Mouse (Mus musculus) midbrain, embryonic 12.5 days (tissue): Measurements from ENCODE around the gene Myo3b. TPM values are rescaled to one million over a fixed set of nuclear protein-coding genes. Genes with fewer than 3 reads are reported as not detected.

Experiments used
- ATAC-seq: fragments of 200-750 bp; cut with Nextera tagmentation; 2 replicates; pipeline ENCODE4 v1.8.0; 2017; ENCODE audit warnings: low read depth, moderate TSS enrichment, moderate library complexity; ENCODE audit not compliant: low FRiP score
- H3K27ac ChIP-seq: fragments of 300-500 bp; sonication (generic); replicated peaks from 2 replicates; pipeline ENCODE4 v1.5.1; 2016; ENCODE audit warnings: mild to moderate bottlenecking
- H3K27me3 ChIP-seq: fragments of 300-500 bp; sonication (generic); 2 replicates; pipeline ENCODE4 v1.6.1; 2016; ENCODE audit warnings: mild to moderate bottlenecking
- H3K36me3 ChIP-seq: fragments of 300-500 bp; sonication (generic); 2 replicates; pipeline ENCODE4 v1.6.1; 2016
- H3K4me1 ChIP-seq: fragments of 300-500 bp; sonication (generic); 2 replicates; pipeline ENCODE4 v1.6.1; 2016
- H3K4me2 ChIP-seq: fragments of 300-500 bp; sonication (generic); replicated peaks from 2 replicates; pipeline ENCODE4 v1.6.1; 2016; ENCODE audit warnings: mild to moderate bottlenecking, moderate library complexity
- H3K4me3 ChIP-seq: fragments of 300-500 bp; sonication (generic); 2 replicates; pipeline ENCODE4 v1.5.1; 2016; ENCODE audit warnings: mild to moderate bottlenecking
- H3K9ac ChIP-seq: fragments of 300-500 bp; sonication (generic); replicated peaks from 2 replicates; pipeline ENCODE4 v1.6.1; 2016; ENCODE audit warnings: mild to moderate bottlenecking, moderate library complexity
- H3K9me3 ChIP-seq: fragments of 300-500 bp; sonication (generic); 2 replicates; pipeline ENCODE4 v1.6.1; 2016; ENCODE audit warnings: mild to moderate bottlenecking
- WGBS: fragments of 180-500 bp; shearing (Covaris S2); methylation state at CpG from one replicate; pipeline ENCODE4 v1.1.7; 2016; 5-methylcytosine and 5-hydroxymethylcytosine counted together
- polyA plus RNA-seq: library from polyadenylated mRNA; unstranded; fragments of >200 nt; fragmentation: Nextera tagmentation; extraction: Ambion mirVana; gene quantifications from 2 replicates; pipeline ENCODE4 v1.2.1, GENCODE M21; 2016

Gene Myo3b
- polyA plus RNA-seq, 1 experiment from 2014 or later, result not detected

GRCm38 (mm10) chr2:70444141-70444540 lies 405.2 kb downstream of the Myo3b start:
- Histone ChIP-seq H3K4me1 (peaks cover 20% of the 10 kb centered on the region), H3K27me3 (no peaks in the 10 kb centered on the region; the same call in 1 of the 2 replicates), H3K4me2 (peak overlapping the region; percentile 38), H3K4me3 (no peak overlapping the region), H3K27ac (peak overlapping the region; percentile 43; the same call in 1 of the 2 replicates), H3K36me3 (no peaks in the 10 kb centered on the region), H3K9ac (no peak overlapping the region), H3K9me3 (no peaks in the 10 kb centered on the region)
- ATAC-seq, result no peak; the same call in 1 of the 2 replicates
- 15% methylated on average over 7 of the region's 7 CpGs for WGBS

DNA sequence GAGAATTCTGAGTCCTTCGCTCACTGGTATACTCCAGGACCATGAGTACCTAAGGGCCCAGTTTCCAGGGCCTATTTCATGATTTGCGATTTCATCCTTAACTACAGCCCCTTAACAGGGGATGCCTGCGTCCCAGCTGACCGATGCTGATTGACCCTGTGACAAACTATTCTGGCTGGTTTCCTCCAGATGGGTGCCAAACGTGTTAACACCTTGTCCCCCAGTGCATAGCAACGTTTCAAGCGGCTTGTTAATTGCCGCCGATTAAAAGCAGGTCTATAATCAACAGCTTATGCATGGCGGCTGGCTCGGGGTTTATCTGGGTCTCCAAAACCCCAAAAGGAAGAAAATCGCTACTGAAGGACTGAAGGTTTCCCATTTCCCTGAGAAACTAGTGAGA lies 417.3 kb downstream of the Myo3b start:
- H3K9ac ChIP-seq, result no peak overlapping the region
- peaks cover 22% of the 10 kb centered on the region; the same call in 1 of the 2 replicates for H3K27me3 ChIP-seq
- no peak for ATAC-seq
- no peak overlapping the region for H3K27ac ChIP-seq
- H3K4me1 ChIP-seq, result 0 out of 2 replicates have a peak, but pooled peaks cover 6% of the 10 kb centered on the region
- no peaks in the 10 kb centered on the region for H3K9me3 ChIP-seq
- no peaks in the 10 kb centered on the region for H3K36me3 ChIP-seq
- H3K4me2 ChIP-seq, result peak overlapping the region; percentile 50
- peak overlapping the region; percentile 30 for H3K4me3 ChIP-seq
- WGBS, result 14% methylated on average over 12 of the region's 12 CpGs

DNA sequence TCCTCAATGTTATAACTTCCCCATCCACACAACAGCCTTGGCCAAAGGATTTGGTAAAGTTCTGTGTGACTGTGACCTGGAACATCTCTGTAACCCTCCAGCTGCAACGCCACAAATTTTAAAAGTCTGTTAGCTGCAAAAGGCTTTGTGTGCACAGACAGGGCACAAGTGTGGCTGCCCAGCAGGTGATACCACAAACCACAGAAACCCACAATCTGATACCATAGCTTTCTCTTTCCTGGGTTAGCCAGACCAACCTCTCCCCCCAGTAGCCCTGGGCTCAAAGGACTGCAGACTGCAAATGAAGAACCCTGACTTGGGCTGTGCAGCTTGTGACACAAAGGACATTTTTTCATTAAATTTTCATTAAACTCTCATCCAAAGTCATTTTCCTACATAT lies 424.7 kb downstream of the Myo3b start:
- no peak overlapping the region for H3K9ac ChIP-seq
- H3K36me3 ChIP-seq, result no peaks in the 10 kb centered on the region
- no peak overlapping the region for H3K27ac ChIP-seq
- WGBS, result 91% methylated on average over 1 of the region's 1 CpGs
- H3K4me1 ChIP-seq, result no peaks in the 10 kb centered on the region
- H3K4me2 ChIP-seq, result no peak overlapping the region
- no peak overlapping the region for H3K4me3 ChIP-seq
- H3K9me3 ChIP-seq, result no peaks in the 10 kb centered on the region
- 0 out of 2 replicates have a peak, but pooled peaks cover 11% of the 10 kb centered on the region for H3K27me3 ChIP-seq
- ATAC-seq, result no peak

GRCm38 (mm10) chr2:70471136-70471535 lies 432.2 kb downstream of the Myo3b start:
- Histone ChIP-seq H3K9me3 (no peaks in the 10 kb centered on the region), H3K4me1 (peaks cover 46% of the 10 kb centered on the region), H3K4me2 (no peak overlapping the region), H3K27me3 (peaks cover 58% of the 10 kb centered on the region), H3K36me3 (no peaks in the 10 kb centered on the region), H3K4me3 (no peak overlapping the region), H3K27ac (no peak overlapping the region), H3K9ac (no peak overlapping the region)
- 4% methylated on average over 5 of the region's 5 CpGs for WGBS
- ATAC-seq, result no peak

- Histone ChIP-seq H3K27ac (no peak overlapping the region), H3K36me3 (no peaks in the 10 kb centered on the region), H3K27me3 (peaks cover 67% of the 10 kb centered on the region), H3K4me3 (peak overlapping the region; percentile 43), H3K9me3 (no peaks in the 10 kb centered on the region), H3K4me1 (peaks cover 55% of the 10 kb centered on the region), H3K4me2 (peak overlapping the region; percentile 73), H3K9ac (peak overlapping the region; percentile 34; the same call in 1 of the 2 replicates)
- no peak for ATAC-seq
- WGBS, result under 1% methylated on average over 48 of the region's 48 CpGs
Measured at GRCm38 (mm10) chr2:70471861-70472620, 433.1 kb downstream of the Myo3b start.

Other genes with a start within 250 kb of the Myo3b start
- gene Ccdc173, start 249.6 kb upstream of the Myo3b start, polyA plus RNA-seq, result 4.8 and 5.1 TPM in 2 replicates
- gene Phospho2, start 249.5 kb upstream of the Myo3b start, polyA plus RNA-seq, result 33.9 and 36.2 TPM in 2 replicates
- gene Klhl23, start 217.2 kb upstream of the Myo3b start, polyA plus RNA-seq, result 41.0 and 51.6 TPM in 2 replicates
- gene Ssb, start 177.6 kb upstream of the Myo3b start, polyA plus RNA-seq, result 379 and 421 TPM in 2 replicates
- gene Mettl5, start 153.5 kb upstream of the Myo3b start, polyA plus RNA-seq, result 35.4 and 39.7 TPM in 2 replicates
- 24.3 and 24.8 TPM in 2 replicates for gene Ubr3, start 141.9 kb upstream of the Myo3b start, polyA plus RNA-seq